Mouse (Mus musculus) small intestine, adult 2 months (tissue): ENCODE measurements around the gene Hopx. TPM values are rescaled to one million over a fixed set of nuclear protein-coding genes. Genes with fewer than 3 reads are reported as not detected.

Source experiments
- H3K27ac ChIP-seq: fragments of 200-500 bp; 2 replicates; pipeline ENCODE4 v1.5.1; 2012; ENCODE audit warnings: low read depth, low read length, control low read depth, inconsistent platforms; ENCODE audit not compliant: insufficient read depth
- H3K27me3 ChIP-seq: fragments of 200-500 bp; 2 replicates; pipeline ENCODE4 v1.6.1; 2012; ENCODE audit warnings: mild to moderate bottlenecking, moderate library complexity, low read length, inconsistent platforms; ENCODE audit not compliant: control insufficient read depth, insufficient read depth
- H3K36me3 ChIP-seq: fragments of 200-500 bp; 2 replicates; pipeline ENCODE4 v1.6.1; 2012; ENCODE audit warnings: mild to moderate bottlenecking, low read length, control low read depth, inconsistent platforms; ENCODE audit not compliant: control insufficient read depth, insufficient read depth
- H3K4me1 ChIP-seq: fragments of 200-500 bp; 2 replicates; pipeline ENCODE4 v1.6.1; 2012; ENCODE audit warnings: low read length, inconsistent platforms, mixed read lengths; ENCODE audit not compliant: control insufficient read depth, insufficient read depth, insufficient read length
- H3K4me3 ChIP-seq: fragments of 200-500 bp; 2 replicates; pipeline ENCODE4 v1.5.1; 2012; ENCODE audit warnings: low read depth, mild to moderate bottlenecking, control low read depth, inconsistent platforms, low read length, moderate library complexity
- CTCF ChIP-seq: fragments of 200-500 bp; IDR thresholded peaks from 2 replicates; pipeline ENCODE4 v1.5.1; 2012; ENCODE audit warnings: low read depth, mild to moderate bottlenecking, control low read depth, inconsistent platforms, low read length, moderate library complexity, mixed read lengths; ENCODE audit not compliant: insufficient replicate concordance, insufficient read length; ENCODE audit errors: extremely low read depth
- POLR2A ChIP-seq: fragments of 200-500 bp; IDR thresholded peaks from 2 replicates; pipeline ENCODE4 v1.6.1; 2012; ENCODE audit warnings: low read depth, mild to moderate bottlenecking, control low read depth, inconsistent platforms, low read length, moderate library complexity
- WGBS: fragments of 180-500 bp; shearing (Covaris S2); methylation state at CpG from one replicate; pipeline ENCODE4 v1.1.7; 2018; 5-methylcytosine and 5-hydroxymethylcytosine counted together
- polyA plus RNA-seq: library from polyadenylated mRNA; depleted of rRNA; stranded (reverse); fragments of >200 nt; gene quantifications from 2 replicates; pipeline ENCODE4 v1.2.3, GENCODE M21; 2012

Hopx gene
- polyA plus RNA-seq, 1 experiment, result 80.7 TPM

DNA sequence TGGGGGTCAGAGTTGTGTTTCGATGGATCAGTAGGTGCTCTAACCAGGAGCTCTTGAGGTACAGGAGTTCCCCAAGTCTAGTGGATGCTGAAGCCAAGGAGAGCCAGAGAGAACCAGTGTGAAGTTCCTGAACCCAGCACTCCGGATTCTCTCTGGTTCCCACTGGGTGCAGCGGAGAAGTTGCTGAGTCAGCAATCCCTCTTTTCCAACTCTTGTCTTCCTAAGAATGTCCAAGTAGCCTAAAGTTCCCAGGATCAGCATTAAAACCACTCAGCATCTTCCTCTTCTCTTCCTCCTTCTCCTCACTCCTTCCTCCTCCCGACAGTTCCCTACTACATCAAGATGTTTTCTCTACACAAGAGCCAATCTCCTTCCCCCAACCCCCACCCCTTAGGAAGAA, 30.5 kb downstream of the Hopx start:
- H3K27ac ChIP-seq, result no peak overlapping the region
- H3K4me3 ChIP-seq, result no peak overlapping the region
- WGBS, result 91% methylated on average over 4 of the region's 4 CpGs
- H3K4me1 ChIP-seq, result no peaks in the 10 kb centered on the region
- TF ChIP-seq CTCF (no peak), POLR2A (no peak)
- H3K36me3 ChIP-seq, result peaks cover 19% of the 10 kb centered on the region
- no peaks in the 10 kb centered on the region for H3K27me3 ChIP-seq

DNA sequence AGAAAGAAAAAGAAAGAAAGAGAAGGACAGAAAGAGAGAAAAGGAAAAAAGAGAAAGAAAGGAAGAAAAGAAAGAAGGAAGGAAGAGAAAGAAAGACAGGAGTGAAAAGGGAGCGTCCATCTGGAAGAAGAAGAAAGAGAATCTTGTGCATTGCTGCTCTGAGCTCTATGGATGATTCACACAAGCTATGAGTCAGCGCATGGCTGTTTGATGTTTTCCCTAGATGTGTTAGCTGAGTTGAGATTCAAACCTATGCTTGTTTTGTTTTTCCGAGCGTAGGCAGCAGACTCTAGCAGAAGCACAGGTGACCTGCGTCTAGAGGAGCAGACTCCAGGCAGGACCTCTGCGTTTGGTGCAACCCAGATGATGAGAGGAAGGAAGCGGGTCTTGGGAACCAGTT, 32.2 kb downstream of the Hopx start:
- no peak overlapping the region for H3K27ac ChIP-seq
- no peak for TF ChIP-seq POLR2A
- no peak for TF ChIP-seq CTCF
- 75% methylated on average over 7 of the region's 7 CpGs for WGBS
- no peaks in the 10 kb centered on the region for H3K27me3 ChIP-seq
- no peaks in the 10 kb centered on the region for H3K4me1 ChIP-seq
- H3K4me3 ChIP-seq, result no peak overlapping the region
- H3K36me3 ChIP-seq, result peaks cover 13% of the 10 kb centered on the region

DNA sequence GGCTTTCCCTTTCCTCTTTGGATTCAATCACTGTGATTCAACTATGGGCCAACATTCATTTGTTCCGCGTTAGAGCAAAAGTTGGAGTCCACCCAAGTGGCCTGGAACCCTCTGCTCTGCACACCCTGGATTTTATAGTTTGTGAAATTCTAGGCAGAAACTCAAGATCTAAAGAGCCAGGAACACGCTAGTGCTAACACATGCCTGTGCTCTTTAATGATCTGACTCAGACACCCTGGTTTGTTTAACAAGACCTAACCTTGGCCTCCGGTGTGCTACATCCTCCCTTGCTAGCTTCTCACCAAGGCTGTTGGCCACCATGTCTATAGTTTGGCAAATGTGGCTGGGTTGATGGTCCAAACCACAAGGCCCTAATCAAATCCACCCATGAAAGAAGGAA, 34.2 kb downstream of the Hopx start:
- TF ChIP-seq POLR2A (no peak), CTCF (no peak)
- Histone ChIP-seq H3K4me1 (no peaks in the 10 kb centered on the region), H3K27ac (no peak overlapping the region), H3K4me3 (no peak overlapping the region), H3K27me3 (no peaks in the 10 kb centered on the region), H3K36me3 (no peaks in the 10 kb centered on the region)
- 80% methylated on average over 4 of the region's 4 CpGs for WGBS

DNA sequence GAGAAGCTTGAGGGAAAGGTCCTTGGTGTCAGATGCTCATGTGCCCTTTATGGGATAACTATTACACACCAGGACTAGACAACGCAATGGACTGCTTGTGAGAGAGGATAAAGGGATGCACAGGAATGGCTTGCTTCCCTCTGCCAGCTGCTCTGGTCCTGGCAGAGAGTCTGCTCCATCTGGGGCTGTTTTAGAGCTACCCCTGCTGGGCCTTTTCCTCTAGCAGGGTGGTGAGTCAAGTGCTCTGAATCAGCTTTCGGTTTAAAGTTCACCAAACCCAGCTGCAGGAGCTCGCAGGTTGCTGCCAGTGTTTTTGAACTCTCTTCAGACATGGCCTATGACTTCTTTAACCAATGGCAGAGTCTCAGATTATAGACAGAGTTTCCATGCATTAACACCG, 39.0 kb downstream of the Hopx start:
- 63% methylated on average over 4 of the region's 4 CpGs for WGBS
- TF ChIP-seq POLR2A (no peak), CTCF (no peak)

DNA sequence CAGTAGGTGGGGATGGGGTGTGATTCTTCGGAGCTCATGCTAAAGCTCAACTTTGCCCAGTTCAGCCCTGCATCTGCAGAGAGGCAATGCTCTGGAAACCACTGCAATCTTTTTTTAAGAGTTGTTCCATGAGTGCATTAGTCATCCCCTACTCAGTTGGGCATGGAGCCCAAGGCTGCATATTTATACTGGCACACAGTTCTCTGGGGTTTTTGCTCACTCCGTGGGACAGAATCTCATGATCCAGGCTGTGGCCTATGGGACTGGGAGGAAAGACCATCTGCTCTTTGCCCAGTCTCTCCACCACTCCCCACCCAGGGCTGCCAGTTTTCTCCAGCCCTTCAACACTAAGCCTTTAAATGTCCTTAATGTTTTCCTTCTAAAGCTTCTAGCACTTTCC, 40.0 kb downstream of the Hopx start:
- H3K27ac ChIP-seq, result no peak overlapping the region
- no peak for TF ChIP-seq CTCF
- TF ChIP-seq POLR2A, result no peak
- H3K4me3 ChIP-seq, result no peak overlapping the region
- 32% methylated on average over 2 of the region's 2 CpGs for WGBS
- no peaks in the 10 kb centered on the region for H3K36me3 ChIP-seq
- no peaks in the 10 kb centered on the region for H3K4me1 ChIP-seq
- no peaks in the 10 kb centered on the region for H3K27me3 ChIP-seq

More for the DNA sequence above, 39.0 kb downstream of the Hopx start:
- H3K4me3 ChIP-seq, result no peak overlapping the region
- H3K4me1 ChIP-seq, result no peaks in the 10 kb centered on the region
- no peaks in the 10 kb centered on the region for H3K36me3 ChIP-seq
- H3K27me3 ChIP-seq, result no peaks in the 10 kb centered on the region
- H3K27ac ChIP-seq, result no peak overlapping the region

DNA sequence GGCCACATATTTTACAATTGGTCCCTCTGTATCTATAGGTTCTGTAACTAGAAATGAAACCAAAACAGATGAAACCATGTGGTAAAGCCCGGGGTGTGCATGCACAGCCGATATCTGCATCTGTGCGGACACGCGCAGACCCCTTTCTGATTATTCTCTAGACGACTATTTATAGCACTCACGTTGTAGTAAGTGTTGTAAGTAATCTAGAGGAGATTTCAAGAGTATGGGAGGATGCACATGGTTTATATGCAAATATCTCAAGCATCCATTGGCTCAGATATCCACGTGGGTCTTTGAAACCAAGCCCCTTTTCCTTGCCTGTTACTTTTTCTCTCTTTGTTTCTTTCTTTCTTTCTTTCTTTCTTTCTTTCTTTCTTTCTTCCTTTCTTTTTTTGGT, 41.1 kb downstream of the Hopx start:
- Histone ChIP-seq H3K27me3 (no peaks in the 10 kb centered on the region), H3K36me3 (no peaks in the 10 kb centered on the region), H3K4me3 (no peak overlapping the region), H3K27ac (no peak overlapping the region), H3K4me1 (no peaks in the 10 kb centered on the region)
- TF ChIP-seq POLR2A, result no peak
- TF ChIP-seq CTCF, result no peak
- WGBS, result 86% methylated on average over 8 of the region's 8 CpGs

DNA sequence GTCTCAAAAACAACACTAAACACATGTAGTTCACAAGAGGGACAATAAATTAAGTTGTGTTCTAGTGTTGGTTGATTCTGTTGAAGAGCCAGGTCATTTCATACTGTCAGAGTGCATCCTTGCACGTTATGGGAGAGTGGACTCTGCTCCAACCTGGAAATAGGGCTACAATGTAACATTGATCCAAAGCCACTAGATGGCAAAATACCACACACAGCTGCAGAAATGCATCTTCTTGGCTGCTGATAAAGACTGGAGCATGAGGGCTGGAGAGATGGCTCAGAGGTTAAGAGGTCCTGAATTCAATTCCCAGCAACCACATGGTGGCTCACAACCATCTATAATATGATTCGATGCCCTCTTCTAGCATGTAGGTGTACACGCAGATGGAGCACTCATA, 43.3 kb downstream of the Hopx start:
- WGBS, result 64% methylated on average over 3 of the region's 3 CpGs
- no peak overlapping the region for H3K4me3 ChIP-seq

DNA sequence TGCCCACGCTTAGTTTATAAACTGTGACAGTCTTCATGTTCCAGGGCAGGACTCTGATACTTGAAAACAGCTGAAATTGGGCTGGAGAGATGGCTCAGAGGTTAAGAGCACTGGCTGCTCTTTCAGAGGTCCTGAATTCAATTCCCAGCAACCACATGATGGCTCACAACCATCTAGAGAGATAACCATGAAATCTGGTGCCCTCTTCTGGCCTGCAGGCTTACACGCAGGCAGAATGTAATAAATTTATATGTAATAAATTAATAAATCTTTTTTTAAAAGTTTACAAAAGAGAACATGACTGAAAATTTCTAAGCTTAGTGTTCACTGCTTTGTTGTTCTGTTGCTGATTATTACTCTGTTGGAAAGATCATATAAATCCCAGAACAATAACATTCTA, 43.9 kb downstream of the Hopx start:
- 81% methylated on average over 2 of the region's 2 CpGs for WGBS
- H3K27ac ChIP-seq, result no peak overlapping the region
- H3K4me1 ChIP-seq, result no peaks in the 10 kb centered on the region
- no peaks in the 10 kb centered on the region for H3K36me3 ChIP-seq
- no peak overlapping the region for H3K4me3 ChIP-seq
- TF ChIP-seq CTCF (no peak), POLR2A (no peak)
- no peaks in the 10 kb centered on the region for H3K27me3 ChIP-seq

More for the DNA sequence above, 43.3 kb downstream of the Hopx start:
- TF ChIP-seq POLR2A (no peak), CTCF (no peak)
- Histone ChIP-seq H3K36me3 (no peaks in the 10 kb centered on the region), H3K4me1 (no peaks in the 10 kb centered on the region), H3K27ac (no peak overlapping the region), H3K27me3 (no peaks in the 10 kb centered on the region)
